Mouse (Mus musculus) spleen, adult 2 months (tissue): ENCODE results near the gene Nudt9.

Experiments used
- CTCF ChIP-seq: fragments of 200-500 bp; IDR thresholded peaks from 2 replicates; pipeline ENCODE4 v1.5.1; 2011; ENCODE audit warnings: mild to moderate bottlenecking, inconsistent platforms; ENCODE audit not compliant: insufficient read depth, insufficient read length, insufficient replicate concordance; ENCODE audit errors: extremely low read depth
- POLR2A ChIP-seq: fragments of 200-500 bp; IDR thresholded peaks from 2 replicates; pipeline ENCODE4 v1.6.1; 2011; ENCODE audit warnings: low read depth, low read length, inconsistent platforms

- TF ChIP-seq CTCF (no peak), POLR2A (no peak)
These were observed 39.3 kb upstream of the Nudt9 start for GRCm38 (mm10) chr5:104006811-104007210.
